Mouse (Mus musculus): ENCODE measurements around the gene Slco4c1. TPM values are rescaled to one million over a fixed set of nuclear protein-coding genes. Genes with fewer than 3 reads are reported as not detected.

The Slco4c1 gene
- polyA plus RNA-seq (2014; fragmentation: Nextera tagmentation; extraction: Ambion mirVana), result 0.04 TPM in 1 of 2 replicates, not detected in the other

GRCm38 (mm10) chr1:96871528-96872360, at the start of gene Slco4c1:
Gene Slco4c1 (minus strand): TSS chr1:96872171.
- no peak for ATAC-seq (ENCODE audit: insufficient number of reproducible peaks, insufficient read depth, low FRiP score, low read depth)
- 3% methylated on average over 40 of the region's 40 CpGs for WGBS
- H3K27ac ChIP-seq (replicated peaks in 1 of 2; ENCODE audit: control insufficient read depth in 1 of 2, insufficient read depth in 1 of 2, low read depth in 2 of 2, low read length in 2 of 2), result no peak within 1 kb of the TSS

GRCm38 (mm10) chr1:96917333-96917732, 45.4 kb upstream of the Slco4c1 start:
- no peak for ATAC-seq (ENCODE audit: insufficient number of reproducible peaks, insufficient read depth, low FRiP score, low read depth)
- Histone ChIP-seq H3K4me1 (ENCODE audit: control insufficient read depth in 2 of 2, insufficient read depth in 2 of 2, low read length in 2 of 2) (no peaks in the 10 kb centered on the region), H3K27ac (replicated peaks in 1 of 2; ENCODE audit: control insufficient read depth in 1 of 2, insufficient read depth in 1 of 2, low read depth in 2 of 2, low read length in 2 of 2) (no peak overlapping the region), H3K4me2 (ENCODE audit: low read length) (no peak overlapping the region), H3K4me3 (ENCODE audit: control insufficient read depth in 1 of 2, insufficient read depth in 1 of 2, low read depth in 1 of 2, low read length in 2 of 2) (no peak overlapping the region), H3K36me3 (ENCODE audit: control insufficient read depth, insufficient read depth, low read length) (no peaks in the 10 kb centered on the region), H3K9ac (ENCODE audit: low read length) (no peak overlapping the region), H3K27me3 (ENCODE audit: control insufficient read depth, insufficient read depth, low read length) (no peaks in the 10 kb centered on the region), H3K9me3 (ENCODE audit: control insufficient read depth, low read length) (no peaks in the 10 kb centered on the region)

More at GRCm38 (mm10) chr1:96871528-96872360, at the start of gene Slco4c1:
- Histone ChIP-seq H3K9ac (ENCODE audit: low read length) (peak within 1 kb of the TSS; percentile 53), H3K36me3 (ENCODE audit: control insufficient read depth, insufficient read depth, low read length) (no peaks in the 10 kb centered on the region), H3K4me1 (ENCODE audit: control insufficient read depth in 2 of 2, insufficient read depth in 2 of 2, low read length in 2 of 2) (peaks cover 4 to 6% of the 10 kb centered on the region in 2 experiments; a peak in 3 of 4 replicates), H3K9me3 (ENCODE audit: control insufficient read depth, low read length) (no peaks in the 10 kb centered on the region), H3K4me3 (ENCODE audit: control insufficient read depth in 1 of 2, insufficient read depth in 1 of 2, low read depth in 1 of 2, low read length in 2 of 2) (peak within 1 kb of the TSS; percentile 53 to 61), H3K27me3 (ENCODE audit: control insufficient read depth, insufficient read depth, low read length) (peaks cover 17% of the 10 kb centered on the region), H3K4me2 (ENCODE audit: low read length) (peak within 1 kb of the TSS; percentile 93)

DNA sequence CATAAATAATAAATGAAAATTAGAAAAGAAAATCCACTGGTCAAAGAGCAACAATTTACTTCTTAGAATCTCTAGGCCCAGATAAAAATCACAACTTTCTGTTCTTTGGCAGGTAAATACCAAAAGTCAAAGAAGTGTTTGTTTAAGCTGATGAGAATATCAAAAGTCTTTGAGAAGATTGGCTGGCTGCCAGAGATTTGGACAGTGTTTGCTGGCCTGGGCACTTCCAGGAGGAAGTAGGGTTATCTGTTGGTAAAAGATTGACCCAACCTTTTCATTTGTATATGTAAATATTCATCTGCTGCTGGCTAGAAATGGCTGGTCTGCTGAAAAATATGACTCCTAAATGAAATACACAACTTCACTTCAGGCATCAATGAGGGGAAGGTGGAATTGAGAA, 11.8 kb upstream of the Slco4c1 start:
- no peak overlapping the region for H3K4me3 ChIP-seq (ENCODE audit: control insufficient read depth in 1 of 2, insufficient read depth in 1 of 2, low read depth in 1 of 2, low read length in 2 of 2)
- no peaks in the 10 kb centered on the region for H3K4me1 ChIP-seq (ENCODE audit: control insufficient read depth in 2 of 2, insufficient read depth in 2 of 2, low read length in 2 of 2)
- H3K36me3 ChIP-seq (ENCODE audit: control insufficient read depth, insufficient read depth, low read length), result no peaks in the 10 kb centered on the region
- no peak overlapping the region for H3K9ac ChIP-seq (ENCODE audit: low read length)
- ATAC-seq (ENCODE audit: insufficient number of reproducible peaks, insufficient read depth, low FRiP score, low read depth), result no peak
- H3K27me3 ChIP-seq (ENCODE audit: control insufficient read depth, insufficient read depth, low read length), result no peaks in the 10 kb centered on the region
- H3K9me3 ChIP-seq (ENCODE audit: control insufficient read depth, low read length), result no peaks in the 10 kb centered on the region
- no peak overlapping the region for H3K4me2 ChIP-seq (ENCODE audit: low read length)
- no peak overlapping the region for H3K27ac ChIP-seq (replicated peaks in 1 of 2; ENCODE audit: control insufficient read depth in 1 of 2, insufficient read depth in 1 of 2, low read depth in 2 of 2, low read length in 2 of 2)

GRCm38 (mm10) chr1:96878572-96878971, 6.6 kb upstream of the Slco4c1 start:
- Histone ChIP-seq H3K9ac (ENCODE audit: low read length) (no peak overlapping the region), H3K9me3 (ENCODE audit: control insufficient read depth, low read length) (no peaks in the 10 kb centered on the region), H3K4me3 (ENCODE audit: control insufficient read depth in 1 of 2, insufficient read depth in 1 of 2, low read depth in 1 of 2, low read length in 2 of 2) (no peak overlapping the region), H3K36me3 (ENCODE audit: control insufficient read depth, insufficient read depth, low read length) (no peaks in the 10 kb centered on the region), H3K4me2 (ENCODE audit: low read length) (no peak overlapping the region), H3K27me3 (ENCODE audit: control insufficient read depth, insufficient read depth, low read length) (no peaks in the 10 kb centered on the region), H3K4me1 (ENCODE audit: control insufficient read depth in 2 of 2, insufficient read depth in 2 of 2, low read length in 2 of 2) (no peaks in the 10 kb centered on the region), H3K27ac (replicated peaks in 1 of 2; ENCODE audit: control insufficient read depth in 1 of 2, insufficient read depth in 1 of 2, low read depth in 2 of 2, low read length in 2 of 2) (no peak overlapping the region)
- ATAC-seq (ENCODE audit: insufficient number of reproducible peaks, insufficient read depth, low FRiP score, low read depth), result no peak
- 46% methylated on average over 1 of the region's 1 CpGs for WGBS

GRCm38 (mm10) chr1:96876076-96876475, 4.1 kb upstream of the Slco4c1 start:
- no peak for ATAC-seq (ENCODE audit: insufficient number of reproducible peaks, insufficient read depth, low FRiP score, low read depth)
- Histone ChIP-seq H3K27ac (replicated peaks in 1 of 2; ENCODE audit: control insufficient read depth in 1 of 2, insufficient read depth in 1 of 2, low read depth in 2 of 2, low read length in 2 of 2) (no peak overlapping the region), H3K9me3 (ENCODE audit: control insufficient read depth, low read length) (no peaks in the 10 kb centered on the region), H3K4me3 (ENCODE audit: control insufficient read depth in 1 of 2, insufficient read depth in 1 of 2, low read depth in 1 of 2, low read length in 2 of 2) (no peak overlapping the region), H3K36me3 (ENCODE audit: control insufficient read depth, insufficient read depth, low read length) (no peaks in the 10 kb centered on the region), H3K4me1 (ENCODE audit: control insufficient read depth in 2 of 2, insufficient read depth in 2 of 2, low read length in 2 of 2) (peaks cover 4 to 6% of the 10 kb centered on the region in 2 experiments; a peak in 3 of 4 replicates), H3K27me3 (ENCODE audit: control insufficient read depth, insufficient read depth, low read length) (peaks cover 14% of the 10 kb centered on the region), H3K4me2 (ENCODE audit: low read length) (no peak overlapping the region), H3K9ac (ENCODE audit: low read length) (no peak overlapping the region)
- WGBS, result 64% methylated on average over 1 of the region's 1 CpGs

- peaks cover 17% of the 10 kb centered on the region for H3K27me3 ChIP-seq (ENCODE audit: control insufficient read depth, insufficient read depth, low read length)
- H3K9ac ChIP-seq (ENCODE audit: low read length), result no peak overlapping the region
- H3K4me1 ChIP-seq (ENCODE audit: control insufficient read depth in 2 of 2, insufficient read depth in 2 of 2, low read length in 2 of 2), result peaks cover 4 to 6% of the 10 kb centered on the region in 2 experiments; a peak in 3 of 4 replicates
- ATAC-seq (ENCODE audit: insufficient number of reproducible peaks, insufficient read depth, low FRiP score, low read depth), result no peak
- no peaks in the 10 kb centered on the region for H3K36me3 ChIP-seq (ENCODE audit: control insufficient read depth, insufficient read depth, low read length)
- no peak overlapping the region for H3K4me3 ChIP-seq (ENCODE audit: control insufficient read depth in 1 of 2, insufficient read depth in 1 of 2, low read depth in 1 of 2, low read length in 2 of 2)
- H3K27ac ChIP-seq (replicated peaks in 1 of 2; ENCODE audit: control insufficient read depth in 1 of 2, insufficient read depth in 1 of 2, low read depth in 2 of 2, low read length in 2 of 2), result no peak overlapping the region
- 51% methylated on average over 1 of the region's 1 CpGs for whole genome bisulfite sequencing
- H3K9me3 ChIP-seq (ENCODE audit: control insufficient read depth, low read length), result no peaks in the 10 kb centered on the region
- H3K4me2 ChIP-seq (ENCODE audit: low read length), result no peak overlapping the region
These were observed 2.7 kb upstream of the Slco4c1 start for GRCm38 (mm10) chr1:96874636-96875035.

- Histone ChIP-seq H3K4me2 (ENCODE audit: low read length) (peak overlapping the region; percentile 93), H3K9ac (ENCODE audit: low read length) (peak overlapping the region; percentile 53), H3K4me1 (ENCODE audit: control insufficient read depth in 2 of 2, insufficient read depth in 2 of 2, low read length in 2 of 2) (peaks cover 4 to 6% of the 10 kb centered on the region in 2 experiments; a peak in 3 of 4 replicates), H3K36me3 (ENCODE audit: control insufficient read depth, insufficient read depth, low read length) (no peaks in the 10 kb centered on the region), H3K4me3 (ENCODE audit: control insufficient read depth in 1 of 2, insufficient read depth in 1 of 2, low read depth in 1 of 2, low read length in 2 of 2) (peak overlapping the region; percentile 53 to 61), H3K27me3 (ENCODE audit: control insufficient read depth, insufficient read depth, low read length) (peaks cover 17% of the 10 kb centered on the region), H3K27ac (replicated peaks in 1 of 2; ENCODE audit: control insufficient read depth in 1 of 2, insufficient read depth in 1 of 2, low read depth in 2 of 2, low read length in 2 of 2) (no peak overlapping the region), H3K9me3 (ENCODE audit: control insufficient read depth, low read length) (no peaks in the 10 kb centered on the region)
- WGBS, result 3% methylated on average over 10 of the region's 10 CpGs
- no peak for ATAC-seq (ENCODE audit: insufficient number of reproducible peaks, insufficient read depth, low FRiP score, low read depth)
These were observed 356 bp upstream of the Slco4c1 start for GRCm38 (mm10) chr1:96872361-96872693.

Data from heart, embryonic 14.5 days (tissue).